Mouse (Mus musculus) small intestine, adult 2 months (tissue): Measurements from ENCODE around the gene Rtp3. TPM values are rescaled to one million over a fixed set of nuclear protein-coding genes. Genes with fewer than 3 reads are reported as not detected.

Source experiments
- H3K27ac ChIP-seq: fragments of 200-500 bp; 2 replicates; pipeline ENCODE4 v1.5.1; 2012; ENCODE audit warnings: low read depth, low read length, control low read depth, inconsistent platforms; ENCODE audit not compliant: insufficient read depth
- H3K27me3 ChIP-seq: fragments of 200-500 bp; 2 replicates; pipeline ENCODE4 v1.6.1; 2012; ENCODE audit warnings: mild to moderate bottlenecking, moderate library complexity, low read length, inconsistent platforms; ENCODE audit not compliant: control insufficient read depth, insufficient read depth
- H3K36me3 ChIP-seq: fragments of 200-500 bp; 2 replicates; pipeline ENCODE4 v1.6.1; 2012; ENCODE audit warnings: mild to moderate bottlenecking, low read length, control low read depth, inconsistent platforms; ENCODE audit not compliant: control insufficient read depth, insufficient read depth
- H3K4me1 ChIP-seq: fragments of 200-500 bp; 2 replicates; pipeline ENCODE4 v1.6.1; 2012; ENCODE audit warnings: low read length, inconsistent platforms, mixed read lengths; ENCODE audit not compliant: control insufficient read depth, insufficient read depth, insufficient read length
- H3K4me3 ChIP-seq: fragments of 200-500 bp; 2 replicates; pipeline ENCODE4 v1.5.1; 2012; ENCODE audit warnings: low read depth, mild to moderate bottlenecking, control low read depth, inconsistent platforms, low read length, moderate library complexity
- CTCF ChIP-seq: fragments of 200-500 bp; IDR thresholded peaks from 2 replicates; pipeline ENCODE4 v1.5.1; 2012; ENCODE audit warnings: low read depth, mild to moderate bottlenecking, control low read depth, inconsistent platforms, low read length, moderate library complexity, mixed read lengths; ENCODE audit not compliant: insufficient replicate concordance, insufficient read length; ENCODE audit errors: extremely low read depth
- POLR2A ChIP-seq: fragments of 200-500 bp; IDR thresholded peaks from 2 replicates; pipeline ENCODE4 v1.6.1; 2012; ENCODE audit warnings: low read depth, mild to moderate bottlenecking, control low read depth, inconsistent platforms, low read length, moderate library complexity
- WGBS: fragments of 180-500 bp; shearing (Covaris S2); methylation state at CpG from one replicate; pipeline ENCODE4 v1.1.7; 2018; 5-methylcytosine and 5-hydroxymethylcytosine counted together
- polyA plus RNA-seq: library from polyadenylated mRNA; depleted of rRNA; stranded (reverse); fragments of >200 nt; gene quantifications from 2 replicates; pipeline ENCODE4 v1.2.3, GENCODE M21; 2012; rRNA removed

The Rtp3 gene
- polyA plus RNA-seq = 0.72 and 0.74 TPM in 2 replicates

DNA sequence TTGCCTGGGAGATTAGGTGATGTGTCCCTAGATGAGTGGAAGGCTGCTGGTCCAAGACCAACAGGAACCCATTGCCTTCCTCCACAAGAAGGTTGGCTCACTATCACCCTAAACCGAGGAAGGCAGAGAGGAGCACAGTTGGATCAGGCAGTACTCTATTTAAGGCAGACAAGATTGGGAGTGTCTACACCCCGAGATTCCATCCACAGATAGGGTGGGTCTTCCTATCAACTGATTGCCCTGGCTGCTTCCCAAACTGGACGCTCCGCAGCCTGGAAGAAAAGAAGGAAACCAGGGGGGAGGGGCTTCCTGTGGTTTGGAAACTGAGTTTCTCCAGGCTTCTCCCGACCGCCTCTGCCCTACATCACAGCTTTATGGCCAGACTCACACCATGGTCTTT lies at the start of gene Rtp3:
Gene Rtp3 (minus strand): TSS at position 380 of the 400 bp plus-strand sequence.
- Histone ChIP-seq H3K27ac (no peak within 1 kb of the TSS; the same call in 1 of the 2 replicates), H3K4me1 (peaks cover 2% of the 10 kb centered on the region; the same call in 1 of the 2 replicates), H3K36me3 (no peaks in the 10 kb centered on the region), H3K27me3 (no peaks in the 10 kb centered on the region), H3K4me3 (peak within 1 kb of the TSS; percentile 24; the same call in 1 of the 2 replicates)
- no peak for TF ChIP-seq CTCF
- TF ChIP-seq POLR2A = no peak
- WGBS = 36% methylated on average over 6 of the region's 6 CpGs

DNA sequence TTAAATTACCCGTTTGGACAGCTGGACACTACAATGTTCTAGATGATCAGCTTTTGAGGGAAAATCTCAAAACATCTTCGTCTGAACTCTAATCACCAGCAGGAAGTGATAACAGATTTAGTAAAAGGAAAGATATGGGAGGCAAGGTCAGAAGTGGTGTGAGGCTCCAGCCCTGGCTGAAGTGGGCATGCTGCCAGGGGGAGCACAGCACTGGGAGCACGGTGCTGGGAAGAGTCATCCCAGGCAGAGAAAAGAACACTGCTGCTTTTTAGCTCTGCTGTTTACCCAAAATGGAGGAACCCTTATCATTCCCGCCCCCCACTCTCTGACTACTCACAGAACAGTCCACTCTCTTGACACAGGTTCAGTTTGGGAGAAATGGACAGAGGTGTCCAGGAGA lies 49.6 kb upstream of the Rtp3 start:
- 60% methylated on average over 4 of the region's 4 CpGs for WGBS
- H3K4me3 ChIP-seq = no peak overlapping the region
- H3K27ac ChIP-seq = no peak overlapping the region
- no peaks in the 10 kb centered on the region for H3K4me1 ChIP-seq
- no peaks in the 10 kb centered on the region for H3K36me3 ChIP-seq
- TF ChIP-seq POLR2A = no peak
- no peak for TF ChIP-seq CTCF
- H3K27me3 ChIP-seq = no peaks in the 10 kb centered on the region

DNA sequence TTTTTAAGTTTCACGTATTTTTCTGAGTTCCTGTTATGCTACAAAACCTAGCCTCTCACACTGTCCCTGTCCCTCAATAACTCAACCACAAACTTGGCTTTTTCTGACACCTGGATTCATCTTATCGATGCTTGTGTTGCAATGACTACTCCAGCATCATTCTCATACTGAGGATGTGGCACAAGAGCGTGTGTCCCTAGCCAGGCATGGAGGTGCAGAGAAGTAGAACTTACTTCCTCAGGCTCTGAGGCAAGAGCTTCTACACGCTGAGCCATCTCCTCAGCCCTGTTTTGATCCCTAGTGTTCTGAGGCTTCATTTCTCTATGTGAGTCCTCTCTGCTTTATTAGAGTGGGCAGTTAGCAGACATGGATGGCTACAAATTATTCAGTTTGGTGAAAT lies 43.3 kb upstream of the Rtp3 start:
- Histone ChIP-seq H3K36me3 (no peaks in the 10 kb centered on the region), H3K27me3 (no peaks in the 10 kb centered on the region), H3K4me3 (no peak overlapping the region), H3K4me1 (no peaks in the 10 kb centered on the region), H3K27ac (no peak overlapping the region)
- WGBS = 84% methylated on average over 4 of the region's 4 CpGs
- TF ChIP-seq POLR2A (no peak), CTCF (no peak)

DNA sequence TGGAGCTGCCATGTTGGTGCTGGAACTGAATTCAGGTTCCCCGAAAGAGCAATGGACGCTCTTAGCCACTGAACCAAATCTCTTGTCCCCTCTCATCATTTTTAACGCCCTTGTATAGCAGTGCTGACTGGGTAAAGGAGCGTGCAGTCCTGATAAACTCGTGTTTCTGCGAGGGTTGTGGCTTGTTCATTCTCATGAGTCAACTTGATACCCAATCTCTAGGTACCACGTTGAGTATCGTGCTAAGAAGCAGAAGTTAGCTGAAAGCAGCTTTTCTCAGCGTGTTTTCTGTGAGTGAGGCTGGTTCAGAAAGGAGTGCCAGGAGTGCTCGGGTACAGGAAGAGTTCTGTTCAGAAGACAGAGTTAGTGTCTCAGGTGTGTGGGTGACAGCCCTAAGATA lies 36.4 kb upstream of the Rtp3 start:
- WGBS = 82% methylated on average over 10 of the region's 10 CpGs
- no peaks in the 10 kb centered on the region for H3K4me1 ChIP-seq
- TF ChIP-seq CTCF (no peak), POLR2A (no peak)
- no peaks in the 10 kb centered on the region for H3K27me3 ChIP-seq
- H3K36me3 ChIP-seq = no peaks in the 10 kb centered on the region
- H3K4me3 ChIP-seq = no peak overlapping the region
- no peak overlapping the region for H3K27ac ChIP-seq

DNA sequence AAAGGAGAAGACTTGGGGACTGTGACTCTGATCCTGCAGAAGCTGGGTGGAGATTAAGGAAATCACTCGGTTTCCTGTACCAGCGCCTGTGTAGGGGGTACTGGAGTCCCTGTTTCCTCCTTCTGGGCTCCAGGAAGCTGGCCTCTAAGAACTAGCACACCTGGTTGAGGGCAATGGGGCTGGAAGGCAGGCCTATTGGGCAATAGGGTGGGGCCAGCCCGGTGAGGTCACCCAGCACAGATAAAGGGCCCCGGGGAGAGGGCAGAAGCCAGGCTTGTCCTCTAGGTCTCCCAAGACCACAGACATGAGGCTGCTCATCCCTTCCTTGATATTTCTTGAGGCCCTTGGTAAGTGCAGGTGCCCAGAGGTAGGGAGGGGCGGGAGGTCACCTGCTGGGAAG lies 28.6 kb upstream of the Rtp3 start, which contains the start of gene Ltf:
Gene Ltf (plus strand): TSS at position 250 of the 400 bp plus-strand sequence.
- TF ChIP-seq POLR2A (no peak), CTCF (no peak)
- 0 out of 2 replicates have a peak within 1 kb of the TSS, but pooled peaks have one; percentile 10 for H3K27ac ChIP-seq
- H3K27me3 ChIP-seq = no peaks in the 10 kb centered on the region
- H3K36me3 ChIP-seq = no peaks in the 10 kb centered on the region
- 25% methylated on average over 5 of the region's 5 CpGs for WGBS
- peaks cover 9% of the 10 kb centered on the region; the same call in 1 of the 2 replicates for H3K4me1 ChIP-seq
- no peak within 1 kb of the TSS for H3K4me3 ChIP-seq

DNA sequence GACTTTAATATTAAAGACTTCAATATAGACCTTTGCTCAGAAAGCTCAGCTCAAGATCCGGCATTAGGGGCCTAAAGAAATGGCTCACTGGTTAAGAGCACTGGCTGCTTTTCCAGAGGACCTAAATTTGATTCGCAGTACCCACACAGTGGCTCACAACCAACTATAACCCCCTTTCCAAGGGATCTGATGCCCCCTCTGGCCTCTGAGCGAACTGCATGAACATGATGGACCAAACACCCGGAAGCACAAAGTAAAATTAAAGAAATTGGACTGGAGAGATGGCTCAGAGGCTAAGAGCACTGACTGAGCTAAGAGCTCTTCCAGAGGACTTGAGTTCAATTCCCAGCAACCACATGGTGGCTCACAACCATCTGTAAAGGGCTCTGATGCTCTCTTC lies 25.3 kb upstream of the Rtp3 start:
- WGBS = 86% methylated on average over 4 of the region's 4 CpGs
- H3K4me3 ChIP-seq = no peak overlapping the region
- H3K36me3 ChIP-seq = no peaks in the 10 kb centered on the region
- peaks cover 16% of the 10 kb centered on the region; the same call in 1 of the 2 replicates for H3K4me1 ChIP-seq
- no peak overlapping the region for H3K27ac ChIP-seq
- no peaks in the 10 kb centered on the region for H3K27me3 ChIP-seq
- TF ChIP-seq CTCF (no peak), POLR2A (no peak)

DNA sequence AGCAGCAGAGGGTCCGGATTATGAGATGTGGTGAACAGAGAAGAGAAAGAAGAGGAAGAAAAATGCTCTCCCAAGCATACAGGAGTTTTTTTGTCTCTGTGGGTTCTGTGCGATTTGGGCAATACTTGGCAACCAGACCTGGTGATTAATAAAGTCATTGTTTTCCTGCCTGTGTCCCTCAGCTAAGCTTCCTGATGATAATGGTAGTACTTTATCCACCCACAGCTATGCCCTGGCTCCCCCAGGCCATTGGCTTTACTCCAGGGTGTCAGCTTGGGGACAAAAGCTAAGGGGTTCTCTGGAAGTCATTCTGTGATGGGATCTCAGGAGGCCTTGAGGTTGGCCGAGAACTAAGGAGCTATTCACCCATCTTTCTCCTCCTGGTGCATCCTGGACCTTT lies 21.7 kb upstream of the Rtp3 start:
- TF ChIP-seq CTCF (no peak), POLR2A (no peak)
- no peak overlapping the region for H3K27ac ChIP-seq
- 61% methylated on average over 3 of the region's 3 CpGs for WGBS

More for the DNA sequence above, 21.7 kb upstream of the Rtp3 start:
- Histone ChIP-seq H3K4me3 (no peak overlapping the region), H3K27me3 (no peaks in the 10 kb centered on the region), H3K36me3 (no peaks in the 10 kb centered on the region), H3K4me1 (peaks cover 7% of the 10 kb centered on the region; the same call in 1 of the 2 replicates)
